Mouse (Mus musculus) Patski (cell line): ENCODE results near the gene Lhfp. TPM values are rescaled to one million over a fixed set of nuclear protein-coding genes. Genes with fewer than 3 reads are reported as not detected.

ENCODE experiments used
- ATAC-seq: fragments of 100-300 bp; one replicate; pipeline ENCODE4 v1.8.0; 2021
- CTCF ChIA-PET: fragments of 350-600 bp; sonication (Branson Sonifier 250); formaldehyde crosslinking; loops from one replicate; lab custom pipeline; 2022; ENCODE audit warnings: inconsistent platforms; lab: Charles Lee
- POLR2A ChIA-PET: fragments of 350-600 bp; sonication (Branson Sonifier 250); formaldehyde crosslinking; loops from one replicate; lab custom pipeline; 2022; ENCODE audit warnings: antibody characterized with exemption, inconsistent platforms; lab: Charles Lee
- DNase-seq: peaks from one replicate; pipeline ENCODE4 v3.0.0-alpha.2; 2011; ENCODE audit warnings: low read depth, low spot score
- H3K27me3 ChIP-seq: fragments of 371-371 bp; one replicate; pipeline ENCODE4 v1.5.1; 2021
- CTCF ChIP-seq: fragments of 100-300 bp; IDR thresholded peaks from one replicate; pipeline ENCODE4 v1.5.1; 2021
- in situ Hi-C: fragments of 300-500 bp; cut with MboI; formaldehyde crosslinking; loops from 3 replicates; pipeline ENCODE4 v1.11.1; 2018; ENCODE audit warnings: low pct_unique_long_range_greater_than_20kb, mixed read lengths
- polyA plus RNA-seq: library from polyadenylated mRNA; unstranded; gene quantifications from one replicate; pipeline ENCODE4 v1.2.3, GENCODE M21; 2021

The Lhfp gene
- polyA plus RNA-seq, 1 experiment from 2014 or later, result 589 TPM

- no peaks in the 10 kb centered on the region for H3K27me3 ChIP-seq
- no peak for TF ChIP-seq CTCF
- ChIA-PET CTCF (interaction anchor here (1.0 to 6.7 kb wide), 15 partner anchors 10 to 455 kb away, joined by 3 to 45 read pairs (median 4); no protein-coding TSS in a partner anchor), POLR2A (interaction anchor here (1.1 to 3.3 kb wide), 2 partner anchors 62 to 70 kb away, joined by 3 to 13 read pairs; no protein-coding TSS in a partner anchor)
- ATAC-seq (no peak), DNase-seq (no peak)
- in situ Hi-C loops, result loop anchor here (5.0 to 10.0 kb wide), 2 partner anchors 65 to 208 kb away; no protein-coding TSS in a partner anchor
Measured at GRCm38 (mm10) chr3:53039746-53040145, 1.6 kb upstream of the Lhfp start.

- ATAC-seq (peak; percentile 19), DNase-seq (no peak)
- in situ Hi-C loops, result loop anchor here (5.0 to 10.0 kb wide), 2 partner anchors 64 to 206 kb away; no protein-coding TSS in a partner anchor
- no peaks in the 10 kb centered on the region for H3K27me3 ChIP-seq
- no peak for TF ChIP-seq CTCF
- ChIA-PET CTCF (interaction anchor here (0.7 to 6.7 kb wide), 24 partner anchors 8 to 454 kb away, joined by 3 to 45 read pairs (median 5); no protein-coding TSS in a partner anchor), POLR2A (interaction anchor here (0.6 to 3.3 kb wide), 17 partner anchors 9 to 408 kb away, joined by 3 to 26 read pairs (median 3); no protein-coding TSS in a partner anchor)
Measured at GRCm38 (mm10) chr3:53040593-53041410, 526 bp upstream of the Lhfp start.

GRCm38 (mm10) chr3:53042240-53042567 lies 876 bp downstream of the Lhfp start:
- in situ Hi-C loops, result loop anchor here (5.0 to 10.0 kb wide), 2 partner anchors 63 to 205 kb away; no protein-coding TSS in a partner anchor
- POLR2A ChIA-PET, result interaction anchor here (0.5 to 3.3 kb wide), 10 partner anchors 10 to 466 kb away, joined by 3 to 26 read pairs (median 5); no protein-coding TSS in a partner anchor
- no peaks in the 10 kb centered on the region for H3K27me3 ChIP-seq
- no peak for TF ChIP-seq CTCF
- no peak for DNase-seq
- ATAC-seq, result no peak
- CTCF ChIA-PET, result interaction anchor here (0.9 to 6.7 kb wide), 24 partner anchors 9 to 406 kb away, joined by 3 to 45 read pairs (median 6); no protein-coding TSS in a partner anchor

- no peak for TF ChIP-seq CTCF
- in situ Hi-C loops, result loop anchor here (5.0 to 10.0 kb wide), 2 partner anchors 62 to 204 kb away; no protein-coding TSS in a partner anchor
Measured at GRCm38 (mm10) chr3:53043206-53043780, 2.0 kb downstream of the Lhfp start.

GRCm38 (mm10) chr3:53044238-53044637 lies 2.9 kb downstream of the Lhfp start:
- TF ChIP-seq CTCF, result no peak
- H3K27me3 ChIP-seq, result no peaks in the 10 kb centered on the region
- POLR2A ChIA-PET, result no interaction called here
- in situ Hi-C loops, result loop anchor here (5.0 to 10.0 kb wide), 2 partner anchors 61 to 203 kb away; no protein-coding TSS in a partner anchor
- DNase-seq (no peak), ATAC-seq (no peak)
- CTCF ChIA-PET, result interaction anchor here (1.1 to 1.8 kb wide), 3 partner anchors 22 to 93 kb away, joined by 3 to 7 read pairs (median 3); no protein-coding TSS in a partner anchor

More at GRCm38 (mm10) chr3:53043206-53043780, 2.0 kb downstream of the Lhfp start:
- ChIA-PET CTCF (interaction anchor here (0.9 to 6.7 kb wide), 17 partner anchors 8 to 405 kb away, joined by 3 to 45 read pairs (median 7); no protein-coding TSS in a partner anchor), POLR2A (interaction anchor here (0.7 to 2.6 kb wide), 6 partner anchors 11 to 167 kb away, joined by 3 to 26 read pairs (median 5); no protein-coding TSS in a partner anchor)
- DNase-seq, result no peak
- no peak for ATAC-seq
- no peaks in the 10 kb centered on the region for H3K27me3 ChIP-seq

- no peak for DNase-seq
- ATAC-seq, result no peak
- no peaks in the 10 kb centered on the region for H3K27me3 ChIP-seq
- TF ChIP-seq CTCF, result no peak
- ChIA-PET POLR2A (no interaction called here), CTCF (interaction anchor here (0.9 to 1.8 kb wide), 6 partner anchors 21 to 284 kb away, joined by 3 to 7 read pairs (median 3); no protein-coding TSS in a partner anchor)
- in situ Hi-C loops, result loop anchor here (5.0 to 10.0 kb wide), 2 partner anchors 60 to 203 kb away; no protein-coding TSS in a partner anchor
Measured at GRCm38 (mm10) chr3:53044682-53045299, 3.5 kb downstream of the Lhfp start.

GRCm38 (mm10) chr3:53045697-53046096 lies 4.4 kb downstream of the Lhfp start:
- no peak for TF ChIP-seq CTCF
- DNase-seq (no peak), ATAC-seq (no peak)
- CTCF ChIA-PET, result interaction anchor here (1.0 to 1.8 kb wide), 4 partner anchors 56 to 283 kb away, joined by 3 to 7 read pairs (median 4); no protein-coding TSS in a partner anchor
- in situ Hi-C loops, result loop anchor here (10.0 kb wide), 1 partner anchor 59 kb away; no protein-coding TSS in a partner anchor
- no peaks in the 10 kb centered on the region for H3K27me3 ChIP-seq
- POLR2A ChIA-PET, result no interaction called here

GRCm38 (mm10) chr3:53046371-53046770 lies 5.0 kb downstream of the Lhfp start:
- no peak for DNase-seq
- H3K27me3 ChIP-seq, result no peaks in the 10 kb centered on the region
- in situ Hi-C loops, result loop anchor here (10.0 kb wide), 1 partner anchor 58 kb away; no protein-coding TSS in a partner anchor
- ChIA-PET POLR2A (no interaction called here), CTCF (no interaction called here)
- TF ChIP-seq CTCF, result no peak
- no peak for ATAC-seq

- ChIA-PET CTCF (interaction anchor here (1.2 kb wide), 1 partner anchor 10 kb away, joined by 3 read pairs; no protein-coding TSS in a partner anchor), POLR2A (no interaction called here)
- ATAC-seq (no peak), DNase-seq (no peak)
- TF ChIP-seq CTCF, result no peak
- in situ Hi-C loops, result no loop called here
- H3K27me3 ChIP-seq, result no peaks in the 10 kb centered on the region
Measured at GRCm38 (mm10) chr3:53052385-53052784, 11.1 kb downstream of the Lhfp start.
